Mouse (Mus musculus): ENCODE data around the gene Crmp1. TPM values are rescaled to one million over a fixed set of nuclear protein-coding genes. Genes with fewer than 3 reads are reported as not detected.

Crmp1 gene
- polyA plus RNA-seq, 1 experiment, result not detected

- Histone ChIP-seq H3K4me1 (ENCODE audit: control insufficient read depth, insufficient read depth, insufficient read length, low read length) (no peaks in the 10 kb centered on the region), H3K27ac (replicated peaks; ENCODE audit: low read depth, low read length) (no peak overlapping the region), H3K4me3 (ENCODE audit: insufficient read depth, low read depth, low read length) (no peak overlapping the region)
Observed at GRCm38 (mm10) chr5:37221563-37221962, 20.2 kb upstream of the Crmp1 start.

GRCm38 (mm10) chr5:37222316-37222715 is 19.4 kb upstream of the Crmp1 start:
- no peak overlapping the region for H3K27ac ChIP-seq (replicated peaks; ENCODE audit: low read depth, low read length)
- no peaks in the 10 kb centered on the region for H3K4me1 ChIP-seq (ENCODE audit: control insufficient read depth, insufficient read depth, insufficient read length, low read length)
- no peak overlapping the region for H3K4me3 ChIP-seq (ENCODE audit: insufficient read depth, low read depth, low read length)

DNA sequence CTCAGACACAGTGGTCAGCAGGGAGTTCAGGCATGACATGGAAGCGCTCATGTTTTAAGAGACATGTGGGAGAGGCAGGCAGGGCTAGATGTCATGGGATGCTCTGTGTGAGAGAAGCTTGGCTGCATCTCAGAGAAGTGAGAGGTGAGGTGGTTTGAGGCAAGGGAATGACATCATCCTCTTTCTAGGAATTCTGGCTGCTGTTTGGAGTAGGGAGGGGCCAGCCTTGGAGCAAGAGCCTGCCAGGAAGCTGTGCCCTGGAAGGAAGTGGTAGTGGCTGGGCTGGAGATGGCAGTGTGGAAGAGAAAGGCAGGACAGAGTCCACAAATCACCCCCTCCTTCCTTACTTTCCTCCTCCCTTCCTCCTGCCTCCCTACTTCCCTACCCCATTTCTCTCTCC is 16.0 kb upstream of the Crmp1 start:
- no peak overlapping the region for H3K4me3 ChIP-seq (ENCODE audit: insufficient read depth, low read depth, low read length)
- H3K27ac ChIP-seq (replicated peaks; ENCODE audit: low read depth, low read length), result no peak overlapping the region
- no peaks in the 10 kb centered on the region for H3K4me1 ChIP-seq (ENCODE audit: control insufficient read depth, insufficient read depth, insufficient read length, low read length)

- Histone ChIP-seq H3K27ac (replicated peaks; ENCODE audit: low read depth, low read length) (no peak overlapping the region), H3K4me3 (ENCODE audit: insufficient read depth, low read depth, low read length) (no peak overlapping the region), H3K4me1 (ENCODE audit: control insufficient read depth, insufficient read depth, insufficient read length, low read length) (no peaks in the 10 kb centered on the region)
Observed at GRCm38 (mm10) chr5:37227956-37228680, 13.6 kb upstream of the Crmp1 start.

DNA sequence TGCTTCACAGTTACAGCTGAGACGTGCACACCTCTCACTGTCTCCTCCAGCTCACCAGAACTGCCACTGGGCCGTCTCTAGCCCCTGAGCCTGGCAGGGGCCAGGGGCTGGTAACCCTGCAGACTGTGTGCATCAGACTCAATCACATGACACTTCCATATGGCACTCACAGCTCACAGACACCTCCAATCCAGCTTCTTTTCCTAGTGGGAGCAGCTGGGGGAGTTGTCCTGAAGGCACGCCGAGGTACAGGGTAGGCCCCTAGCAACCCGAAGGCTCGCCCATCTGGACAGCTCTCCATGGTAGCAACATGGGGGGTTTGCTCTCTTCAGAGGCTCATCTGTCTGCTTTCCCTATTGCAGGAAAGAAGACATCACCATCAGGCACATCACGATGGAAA is 12.8 kb upstream of the Crmp1 start:
- Histone ChIP-seq H3K4me3 (ENCODE audit: insufficient read depth, low read depth, low read length) (no peak overlapping the region), H3K4me1 (ENCODE audit: control insufficient read depth, insufficient read depth, insufficient read length, low read length) (no peaks in the 10 kb centered on the region), H3K27ac (replicated peaks; ENCODE audit: low read depth, low read length) (no peak overlapping the region)

- Histone ChIP-seq H3K4me3 (ENCODE audit: insufficient read depth, low read depth, low read length) (no peak overlapping the region), H3K4me1 (ENCODE audit: control insufficient read depth, insufficient read depth, insufficient read length, low read length) (no peaks in the 10 kb centered on the region), H3K27ac (replicated peaks; ENCODE audit: low read depth, low read length) (no peak overlapping the region)
Observed at GRCm38 (mm10) chr5:37233010-37233557, 8.7 kb upstream of the Crmp1 start.

DNA sequence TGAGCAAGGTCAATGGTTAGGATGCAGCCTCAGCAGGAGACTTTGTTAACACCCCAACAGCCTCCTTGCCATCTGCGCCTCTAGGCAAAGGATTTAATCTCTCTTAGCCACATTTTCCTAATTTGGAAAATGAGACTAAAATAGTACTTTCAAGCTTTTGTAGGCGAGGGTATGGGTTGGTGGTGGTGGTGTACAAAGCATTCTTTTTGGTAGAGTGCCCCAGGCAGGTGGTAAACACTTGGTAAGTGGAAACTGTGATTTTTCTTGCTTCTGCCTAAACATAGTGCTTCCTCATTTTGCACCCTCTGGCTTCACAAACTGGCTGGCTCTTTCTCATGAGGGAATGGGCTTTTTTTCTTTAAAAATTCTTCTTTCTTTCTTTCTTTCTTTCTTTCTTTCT is 3.1 kb upstream of the Crmp1 start:
- Histone ChIP-seq H3K4me3 (ENCODE audit: insufficient read depth, low read depth, low read length) (no peak overlapping the region), H3K4me1 (ENCODE audit: control insufficient read depth, insufficient read depth, insufficient read length, low read length) (no peaks in the 10 kb centered on the region), H3K27ac (replicated peaks; ENCODE audit: low read depth, low read length) (no peak overlapping the region)

DNA sequence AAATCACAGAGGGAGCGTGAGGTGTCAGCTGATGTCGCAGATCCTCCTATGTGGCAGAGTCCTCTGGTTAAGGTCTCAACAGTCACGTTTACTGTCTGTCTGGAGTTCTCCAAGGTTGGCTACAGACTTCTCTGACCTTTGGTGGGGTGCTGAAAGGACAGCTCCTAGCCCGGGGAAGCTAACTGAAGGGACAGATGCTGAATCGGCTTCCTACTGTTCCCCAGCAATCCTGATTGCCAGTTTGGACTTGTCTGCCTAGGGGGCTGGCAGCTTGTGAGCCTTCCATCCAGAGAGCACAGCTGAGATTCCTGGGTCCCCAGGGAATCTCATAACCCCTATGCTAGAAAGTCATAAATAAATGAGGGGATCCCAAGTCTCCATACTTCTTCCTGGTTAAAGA is 1.2 kb upstream of the Crmp1 start:
- H3K27ac ChIP-seq (replicated peaks; ENCODE audit: low read depth, low read length), result no peak overlapping the region
- no peaks in the 10 kb centered on the region for H3K4me1 ChIP-seq (ENCODE audit: control insufficient read depth, insufficient read depth, insufficient read length, low read length)
- H3K4me3 ChIP-seq (ENCODE audit: insufficient read depth, low read depth, low read length), result no peak overlapping the region

DNA sequence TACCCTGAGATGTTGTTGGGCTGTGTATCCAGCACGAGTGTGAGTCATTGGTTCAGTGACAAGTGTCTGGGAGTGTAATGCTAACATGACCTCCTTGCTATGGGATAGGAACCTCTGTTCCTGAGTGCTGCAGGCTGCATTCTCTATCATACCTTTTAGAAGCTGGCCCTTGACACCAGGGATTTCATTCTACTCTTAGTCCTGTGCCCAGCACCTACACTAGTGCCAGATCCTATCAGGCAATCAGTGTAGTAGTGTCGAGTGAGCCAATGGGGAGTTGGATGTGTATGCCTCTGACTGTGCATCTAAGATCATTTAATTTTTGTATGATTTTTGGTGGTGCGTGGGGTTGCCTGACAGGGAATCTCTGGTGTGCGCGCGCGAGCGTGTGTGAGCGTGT is 516 bp upstream of the Crmp1 start:
- H3K4me3 ChIP-seq (ENCODE audit: insufficient read depth, low read depth, low read length), result no peak overlapping the region
- no peak overlapping the region for H3K27ac ChIP-seq (replicated peaks; ENCODE audit: low read depth, low read length)
- H3K4me1 ChIP-seq (ENCODE audit: control insufficient read depth, insufficient read depth, insufficient read length, low read length), result no peaks in the 10 kb centered on the region

DNA sequence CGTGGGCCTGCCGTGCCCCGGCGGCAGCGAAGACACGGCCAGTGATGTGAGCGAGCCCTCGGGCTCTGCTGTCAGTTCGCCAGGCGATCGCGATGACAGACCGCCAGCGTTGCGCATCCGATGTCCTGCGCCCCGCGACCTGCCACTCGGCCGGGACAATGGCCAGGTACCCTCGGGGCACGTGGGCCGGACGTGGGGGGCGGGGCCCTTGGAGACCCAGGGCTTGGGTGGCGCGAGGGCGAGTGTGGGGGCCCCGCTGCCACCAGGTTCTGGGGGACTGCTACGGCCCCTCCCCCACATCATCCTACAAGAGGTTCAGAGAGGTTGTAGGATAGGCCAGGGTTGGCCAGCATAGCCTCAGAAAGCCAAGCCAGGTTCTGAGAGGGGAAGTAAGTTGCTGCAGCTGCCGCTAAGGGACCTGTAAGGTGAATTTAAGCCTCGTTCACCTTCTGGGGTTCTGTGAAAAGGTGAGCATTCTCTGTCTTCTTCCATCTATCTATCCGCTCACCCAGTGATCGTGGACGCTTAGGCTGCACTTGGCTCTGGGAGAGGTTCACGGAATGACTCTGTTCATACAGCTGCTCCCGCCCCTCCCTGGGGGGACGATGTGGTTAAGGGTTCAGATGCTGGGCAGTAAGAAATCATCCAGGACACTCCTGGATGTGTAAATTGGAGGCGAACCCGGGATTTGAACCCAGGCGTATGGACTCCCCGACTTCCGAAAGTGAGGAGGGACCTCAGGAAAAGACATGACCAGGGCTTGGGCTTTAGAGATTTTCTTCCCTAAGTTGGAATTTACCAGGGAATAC is 824 bp downstream of the Crmp1 start:
- no peaks in the 10 kb centered on the region for H3K4me1 ChIP-seq (ENCODE audit: control insufficient read depth, insufficient read depth, insufficient read length, low read length)
- no peak overlapping the region for H3K27ac ChIP-seq (replicated peaks; ENCODE audit: low read depth, low read length)
- H3K4me3 ChIP-seq (ENCODE audit: insufficient read depth, low read depth, low read length), result no peak overlapping the region

GRCm38 (mm10) chr5:37243169-37243886 is 1.6 kb downstream of the Crmp1 start:
- Histone ChIP-seq H3K4me1 (ENCODE audit: control insufficient read depth, insufficient read depth, insufficient read length, low read length) (no peaks in the 10 kb centered on the region), H3K4me3 (ENCODE audit: insufficient read depth, low read depth, low read length) (no peak overlapping the region), H3K27ac (replicated peaks; ENCODE audit: low read depth, low read length) (no peak overlapping the region)

- Histone ChIP-seq H3K4me1 (ENCODE audit: control insufficient read depth, insufficient read depth, insufficient read length, low read length) (no peaks in the 10 kb centered on the region), H3K27ac (replicated peaks; ENCODE audit: low read depth, low read length) (no peak overlapping the region), H3K4me3 (ENCODE audit: insufficient read depth, low read depth, low read length) (no peak overlapping the region)
Observed at GRCm38 (mm10) chr5:37244161-37244560, 2.4 kb downstream of the Crmp1 start.

DNA sequence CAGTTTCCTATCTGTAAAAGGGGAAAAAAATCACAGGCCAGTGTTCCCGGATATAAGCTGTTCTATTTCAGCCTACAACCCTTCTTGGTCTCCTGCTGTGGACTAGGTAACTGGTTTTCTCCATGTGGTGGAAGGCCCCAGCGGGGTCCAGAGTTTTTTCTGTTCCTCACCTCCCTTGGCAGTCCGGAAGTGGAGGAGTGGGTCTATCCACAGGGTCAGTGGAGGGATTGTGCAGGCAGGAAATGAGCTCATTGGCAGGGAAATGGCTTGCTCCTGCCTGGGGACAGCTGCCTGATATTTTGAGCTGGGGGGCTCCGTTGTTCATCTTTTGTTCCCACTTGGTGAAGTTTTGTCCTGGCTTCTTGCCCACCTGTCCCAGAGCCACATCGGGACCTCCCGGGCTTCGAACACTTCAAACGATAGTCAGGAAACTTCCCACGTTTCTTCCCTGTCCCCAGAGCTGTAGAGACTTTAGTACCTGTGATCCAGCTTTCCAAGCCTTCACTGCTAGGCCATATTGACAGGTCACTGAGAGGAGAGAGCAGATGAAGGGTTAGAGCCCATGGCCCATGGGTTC is 3.0 kb downstream of the Crmp1 start:
- Histone ChIP-seq H3K4me3 (ENCODE audit: insufficient read depth, low read depth, low read length) (no peak overlapping the region), H3K27ac (replicated peaks; ENCODE audit: low read depth, low read length) (no peak overlapping the region)

DNA sequence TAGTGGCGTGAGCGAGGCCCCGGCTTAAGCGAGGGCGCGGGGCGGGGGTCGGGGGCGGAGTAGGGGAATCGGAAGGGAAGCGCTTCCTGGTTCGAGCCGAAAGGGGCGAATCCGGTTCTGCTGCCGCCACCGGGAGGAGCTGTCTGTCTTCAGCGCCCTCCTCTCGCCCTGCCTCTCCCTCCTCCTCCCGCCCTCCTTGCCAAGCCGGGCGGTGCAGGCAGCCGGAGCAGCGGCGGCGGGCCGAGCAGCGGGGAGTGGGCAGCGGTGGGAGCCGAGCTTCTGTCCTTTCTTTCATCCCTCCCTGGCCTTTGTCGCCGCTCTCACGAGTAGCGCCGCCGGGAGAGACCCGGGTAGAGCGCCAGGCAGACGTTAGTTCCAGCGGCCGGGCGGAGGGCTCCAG is 3.9 kb downstream of the Crmp1 start:
- H3K4me1 ChIP-seq (ENCODE audit: control insufficient read depth, insufficient read depth, insufficient read length, low read length), result no peaks in the 10 kb centered on the region
- peak overlapping the region; percentile 35 for H3K4me3 ChIP-seq (ENCODE audit: insufficient read depth, low read depth, low read length)
- H3K27ac ChIP-seq (replicated peaks; ENCODE audit: low read depth, low read length), result no peak overlapping the region

More for the DNA sequence above, 3.0 kb downstream of the Crmp1 start:
- no peaks in the 10 kb centered on the region for H3K4me1 ChIP-seq (ENCODE audit: control insufficient read depth, insufficient read depth, insufficient read length, low read length)
